Mouse (Mus musculus) bone marrow, adult 2 months (tissue): ENCODE data around the gene Pde3a.

ENCODE experiments used
- CTCF ChIP-seq: fragments of 200-500 bp; IDR thresholded peaks from 2 replicates; pipeline ENCODE4 v1.5.1; 2011; ENCODE audit warnings: low read length, control low read depth; ENCODE audit not compliant: control insufficient read depth, insufficient read depth
- POLR2A ChIP-seq: fragments of 200-500 bp; IDR thresholded peaks from 2 replicates; pipeline ENCODE4 v1.6.1; 2011; ENCODE audit warnings: low read depth, mild to moderate bottlenecking, control low read depth, low read length, borderline replicate concordance; ENCODE audit not compliant: control insufficient read depth

DNA sequence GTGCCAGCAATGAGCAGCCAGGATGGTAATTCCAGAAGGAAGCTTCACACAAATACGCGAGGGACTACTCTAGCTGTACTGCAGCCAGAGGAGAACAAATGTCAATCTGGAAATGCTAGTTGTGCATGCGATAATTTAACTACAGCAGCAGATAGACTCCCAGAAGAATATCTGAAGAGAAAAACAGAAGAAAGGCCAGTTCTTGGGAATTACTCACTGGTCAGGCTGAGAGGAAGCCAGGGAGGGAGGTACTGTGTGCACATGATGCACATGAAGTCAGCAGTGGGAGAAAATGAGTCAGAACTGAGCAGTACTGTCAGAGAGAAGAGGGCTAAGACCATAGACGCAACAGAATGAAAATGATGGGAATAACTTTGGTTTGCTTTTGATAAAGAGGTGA is 159.7 kb downstream of the Pde3a start:
- TF ChIP-seq CTCF (no peak), POLR2A (no peak)
